Mouse (Mus musculus) gastrocnemius, postnatal 14 days (tissue): ENCODE results near the gene Itpk1. TPM values are rescaled to one million over a fixed set of nuclear protein-coding genes. Genes with fewer than 3 reads are reported as not detected.

Source experiments
- DNase-seq: peaks from one replicate; pipeline ENCODE4 v3.0.0; 2021; ENCODE audit warnings: mixed read lengths
- intact Hi-C: fragments of 180-260 bp; cut with DNase I; formaldehyde crosslinking; loops from one replicate; pipeline ENCODE4 v1.15.1; 2025; ENCODE audit warnings: low total_unique reads
- long read RNA-seq, 2 experiments: library from polyadenylated mRNA; stranded (forward); transcript quantifications; one replicate each; pipeline ENCODE4 v2.0.0; 2021
- total RNA-seq, 2 experiments: library from RNA; stranded (reverse); gene quantifications; 2 replicates each; pipeline ENCODE4 v1.2.3; 2021

The Itpk1 gene
- 1 to 10 TPM; 6.4 to 8.4 TPM for total RNA-seq
- long read RNA-seq, experiment 1, transcript Itpk1-201 (10 exons, 2,918 nt): major isoform, 5 of 5 reads
- long read RNA-seq, experiment 1, partial matches to known transcripts: 0 of 5 reads
- long read RNA-seq, experiment 1, other reads (novel, unspliced or antisense): 0 of 5 reads
- long read RNA-seq, experiment 2, transcript Itpk1-201 (10 exons, 2,918 nt): major isoform, 5 of 6 reads
- long read RNA-seq, experiment 2, partial matches to known transcripts: 0 of 6 reads
- long read RNA-seq, experiment 2, other reads (novel, unspliced or antisense): 1 of 6 reads

- intact Hi-C loops: loop anchor here (5.0 kb wide), 1 partner anchor 122 kb away; no protein-coding TSS in a partner anchor
These were observed at the start of gene Itpk1 for GRCm38 (mm10) chr12:102704457-102705198. Itpk1 (minus strand) TSS chr12:102704930.

GRCm38 (mm10) chr12:102748256-102748655, 43.5 kb upstream of the Itpk1 start:
- DNase-seq: no peak
- intact Hi-C loops: no loop called here

More at GRCm38 (mm10) chr12:102704457-102705198, at the start of gene Itpk1:
- DNase-seq: peak; percentile 65

- DNase-seq: no peak
- intact Hi-C loops: no loop called here
These were observed 40.1 kb upstream of the Itpk1 start for GRCm38 (mm10) chr12:102744839-102745238.

- intact Hi-C loops: loop anchor here (2.0 kb wide), 1 partner anchor 319 kb away; no protein-coding TSS in a partner anchor
- peak; percentile 89 for DNase-seq
These were observed 39.2 kb upstream of the Itpk1 start, which contains the start of the genes Moap1 and Tmem251 for GRCm38 (mm10) chr12:102743589-102744574. Moap1 (minus strand) TSS chr12:102743661. Tmem251 (plus strand) TSS chr12:102743762.

- intact Hi-C loops: loop anchor here (2.0 kb wide), 1 partner anchor 320 kb away; no protein-coding TSS in a partner anchor
- no peak for DNase-seq
These were observed 38.4 kb upstream of the Itpk1 start for GRCm38 (mm10) chr12:102743036-102743588.

GRCm38 (mm10) chr12:102742056-102742455, 37.3 kb upstream of the Itpk1 start:
- no peak for DNase-seq
- intact Hi-C loops: loop anchor here (2.0 kb wide), 1 partner anchor 321 kb away; no protein-coding TSS in a partner anchor

GRCm38 (mm10) chr12:102740285-102740684, 35.6 kb upstream of the Itpk1 start:
- intact Hi-C loops: no loop called here

GRCm38 (mm10) chr12:102739096-102739495, 34.4 kb upstream of the Itpk1 start:
- intact Hi-C loops: no loop called here
- no peak for DNase-seq

More at GRCm38 (mm10) chr12:102740285-102740684, 35.6 kb upstream of the Itpk1 start:
- no peak for DNase-seq

- intact Hi-C loops: no loop called here
- DNase-seq: peak; percentile 53
These were observed 28.7 kb upstream of the Itpk1 start for GRCm38 (mm10) chr12:102733381-102733780.

GRCm38 (mm10) chr12:102730798-102731619, 26.3 kb upstream of the Itpk1 start:
- intact Hi-C loops: no loop called here
- no peak for DNase-seq

GRCm38 (mm10) chr12:102729855-102730797, 25.4 kb upstream of the Itpk1 start:
- peak; percentile 36 for DNase-seq
- intact Hi-C loops: no loop called here

- no peak for DNase-seq
- intact Hi-C loops: no loop called here
These were observed 21.0 kb upstream of the Itpk1 start for GRCm38 (mm10) chr12:102725761-102726175.

GRCm38 (mm10) chr12:102725146-102725545, 20.4 kb upstream of the Itpk1 start:
- no peak for DNase-seq
- intact Hi-C loops: no loop called here

GRCm38 (mm10) chr12:102723861-102724260, 19.1 kb upstream of the Itpk1 start:
- intact Hi-C loops: no loop called here
- no peak for DNase-seq

GRCm38 (mm10) chr12:102722966-102723365, 18.2 kb upstream of the Itpk1 start:
- intact Hi-C loops: no loop called here
- DNase-seq: no peak

GRCm38 (mm10) chr12:102722451-102722850, 17.7 kb upstream of the Itpk1 start:
- intact Hi-C loops: no loop called here
- no peak for DNase-seq
